Mouse (Mus musculus): ENCODE results near the gene Lrrc17.

Lrrc17 gene

DNA sequence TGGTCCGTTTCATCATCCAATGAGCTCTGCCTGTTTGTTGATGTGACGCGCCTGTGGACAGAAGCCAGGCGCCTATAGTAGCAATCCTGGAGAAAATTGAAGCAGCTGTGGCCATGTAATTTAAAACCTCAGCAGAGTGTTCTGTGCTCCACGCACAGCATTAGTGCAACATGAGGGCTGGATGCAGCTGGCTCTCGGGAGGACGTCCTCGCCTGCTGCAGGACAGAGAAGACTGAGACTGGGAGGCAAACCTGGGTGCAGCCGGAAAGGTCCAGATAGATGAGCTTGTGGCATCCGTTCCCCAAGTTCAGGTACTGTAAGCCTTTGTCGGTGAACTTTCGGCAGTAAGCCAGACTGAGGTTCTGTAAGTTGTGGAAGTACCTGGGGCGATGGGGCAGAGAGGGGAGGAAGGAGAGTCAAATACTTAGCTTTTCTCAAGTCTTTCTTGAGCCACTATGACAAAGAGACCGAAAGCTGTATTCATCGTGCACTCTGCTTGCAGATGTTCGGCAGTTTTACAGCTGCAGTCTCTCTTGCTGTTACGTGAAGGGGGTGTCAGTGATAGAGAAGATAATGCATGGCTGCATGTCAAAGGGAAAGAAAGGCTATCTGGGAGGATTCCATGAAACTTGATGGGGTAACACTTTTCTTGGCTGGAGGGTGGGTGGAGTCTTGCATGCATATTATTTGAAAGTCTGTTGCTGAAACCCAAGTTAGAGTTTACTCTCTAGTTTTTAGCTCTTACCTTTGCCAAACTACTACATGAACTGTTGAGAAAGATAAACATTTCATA is at the start of gene Lrrc17:
Gene Lrrc17, plus strand, starts transcription at position 151 of the 793 bp plus-strand sequence.
- DNase-seq (ENCODE audit: low spot score in 2 of 2): no peak

DNA sequence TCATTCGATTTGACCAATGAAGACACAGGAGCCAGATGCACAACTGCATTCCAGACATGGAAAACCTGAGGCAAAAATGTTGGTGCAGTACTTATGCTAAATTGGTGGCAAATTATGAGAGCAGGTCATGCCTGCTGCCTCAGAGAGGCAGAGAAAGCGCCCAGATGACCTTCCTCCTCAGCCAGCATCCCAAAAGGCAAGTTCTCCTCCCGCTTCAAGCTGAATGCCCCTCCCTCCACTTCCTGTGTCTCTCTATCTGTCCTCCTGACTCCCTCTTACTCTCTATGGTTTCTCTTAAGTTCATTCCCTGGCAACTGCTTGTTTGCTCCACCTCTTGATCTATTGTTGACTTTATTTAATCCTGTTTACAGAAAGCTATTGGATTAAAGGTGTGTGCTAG is 48.6 kb upstream of the Lrrc17 start:
- no peak for DNase-seq (ENCODE audit: low spot score in 2 of 2)

DNA sequence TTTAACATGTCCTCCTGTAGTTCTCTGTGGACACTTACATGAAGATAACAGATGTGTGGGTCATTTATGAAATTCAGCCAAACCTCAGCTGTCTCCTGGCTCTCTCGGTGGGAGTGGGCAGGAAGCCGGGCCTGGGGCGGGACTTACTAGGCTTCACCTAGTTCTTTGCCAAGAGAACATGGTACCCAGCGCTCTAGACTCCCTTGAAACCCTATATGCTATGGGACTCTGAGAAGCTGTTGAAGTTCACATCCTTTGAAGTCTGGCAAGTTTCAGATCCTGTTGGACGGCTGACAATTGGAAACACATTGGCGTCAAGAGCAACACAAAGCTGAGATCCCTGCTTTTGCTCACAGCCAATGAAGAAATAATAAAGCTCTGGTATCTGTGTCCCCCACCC is 47.0 kb upstream of the Lrrc17 start:
- no peak for DNase-seq (ENCODE audit: low spot score in 2 of 2)

DNA sequence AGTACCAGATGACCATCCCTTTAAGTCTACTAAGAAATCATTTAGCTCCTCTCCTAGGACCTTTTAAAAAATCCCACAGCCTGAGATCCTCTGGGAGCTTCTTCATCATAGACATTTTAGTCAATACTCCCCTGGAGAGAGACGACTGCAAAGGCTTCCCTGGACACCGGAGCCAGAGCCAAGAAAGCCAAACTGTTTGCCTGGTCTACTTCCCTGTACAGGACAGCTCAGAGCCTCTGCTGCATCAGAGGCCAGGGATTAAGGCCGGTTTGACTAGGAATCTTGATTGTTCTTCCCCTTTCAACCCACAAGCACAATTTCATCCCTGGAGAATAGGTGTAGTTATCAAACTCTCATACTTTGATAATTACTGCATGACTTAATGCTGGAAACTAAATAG is 46.5 kb upstream of the Lrrc17 start:
- no peak for DNase-seq (ENCODE audit: low spot score in 2 of 2)

DNA sequence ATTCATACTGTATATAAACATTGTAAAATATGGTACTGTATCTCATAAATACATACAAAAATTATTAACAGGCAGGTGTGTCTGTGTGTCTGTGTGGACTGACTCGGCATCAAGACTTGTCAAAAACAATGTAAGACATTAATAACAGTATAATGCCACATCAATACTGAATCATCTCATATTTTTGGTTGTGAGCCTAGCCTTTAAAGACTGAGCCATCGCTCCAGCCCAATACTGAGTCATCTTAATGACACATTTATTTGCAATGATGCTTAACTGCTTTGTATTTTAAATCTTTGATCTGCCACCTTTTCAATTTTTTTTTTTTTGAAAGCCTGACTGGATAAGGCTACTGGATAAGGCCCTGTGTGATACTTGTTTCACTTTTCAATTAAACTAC is 44.9 kb upstream of the Lrrc17 start:
- no peak for DNase-seq (ENCODE audit: low spot score in 2 of 2)

DNA sequence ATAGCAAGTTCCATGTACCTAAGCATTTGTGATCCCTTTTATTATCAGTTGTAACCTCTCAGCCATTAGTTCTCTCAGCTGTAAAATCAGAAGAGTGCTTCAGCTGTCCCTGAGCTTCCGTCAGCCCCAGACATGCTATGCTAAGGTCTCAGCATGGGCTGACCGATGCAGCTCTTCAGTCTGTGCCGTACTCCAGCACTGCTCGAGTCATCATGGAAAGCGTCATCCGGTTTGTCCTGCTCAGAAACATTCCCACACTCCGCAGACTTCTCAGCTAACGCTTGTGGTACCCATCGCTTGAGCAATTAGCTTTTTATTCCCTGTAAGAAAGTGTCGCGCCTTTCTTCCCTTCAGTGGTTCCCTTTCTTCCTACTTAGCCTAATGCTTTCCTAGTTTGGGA is 44.4 kb upstream of the Lrrc17 start:
- no peak for DNase-seq (ENCODE audit: low spot score in 2 of 2)

DNA sequence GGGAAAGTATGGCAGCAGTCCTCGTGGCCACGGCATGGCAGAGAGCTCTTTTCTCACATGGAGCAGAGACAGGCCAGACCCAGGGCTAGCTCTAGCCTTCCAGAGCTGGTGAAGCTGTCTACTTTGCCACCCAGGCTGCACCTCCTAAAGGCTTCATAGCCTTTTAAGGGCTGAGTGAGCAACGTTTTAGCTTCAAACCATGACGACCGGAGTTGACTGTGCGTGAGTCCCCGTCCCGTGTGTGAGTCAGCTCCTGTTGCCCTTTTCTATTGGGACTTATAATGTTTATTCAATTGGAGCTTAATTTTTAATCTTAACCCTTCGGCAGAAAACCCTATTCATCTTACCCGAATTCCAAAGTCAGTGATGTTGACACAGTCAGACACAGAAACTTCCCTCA is 43.2 kb upstream of the Lrrc17 start:
- no peak for DNase-seq (ENCODE audit: low spot score in 2 of 2)

DNA sequence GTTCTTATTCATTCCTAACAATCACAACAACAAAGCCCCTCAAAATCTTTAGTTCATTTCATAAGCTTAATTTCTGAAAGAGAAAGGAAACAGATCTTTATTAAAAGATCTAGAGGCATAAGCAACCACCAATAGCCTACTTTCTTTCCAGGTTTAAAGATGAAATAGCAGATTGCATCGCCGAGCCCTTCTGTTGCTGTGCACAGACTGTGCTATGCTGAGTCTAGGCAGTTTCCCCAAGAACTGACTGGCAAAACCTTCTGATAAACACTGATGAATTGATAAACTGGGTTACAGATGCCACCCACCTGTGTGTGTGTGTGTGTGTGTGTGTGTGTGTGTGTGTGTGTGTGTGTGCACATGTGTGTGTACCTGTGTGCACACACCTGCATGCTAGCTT is 42.4 kb upstream of the Lrrc17 start:
- DNase-seq (ENCODE audit: low spot score in 2 of 2): no peak

DNA sequence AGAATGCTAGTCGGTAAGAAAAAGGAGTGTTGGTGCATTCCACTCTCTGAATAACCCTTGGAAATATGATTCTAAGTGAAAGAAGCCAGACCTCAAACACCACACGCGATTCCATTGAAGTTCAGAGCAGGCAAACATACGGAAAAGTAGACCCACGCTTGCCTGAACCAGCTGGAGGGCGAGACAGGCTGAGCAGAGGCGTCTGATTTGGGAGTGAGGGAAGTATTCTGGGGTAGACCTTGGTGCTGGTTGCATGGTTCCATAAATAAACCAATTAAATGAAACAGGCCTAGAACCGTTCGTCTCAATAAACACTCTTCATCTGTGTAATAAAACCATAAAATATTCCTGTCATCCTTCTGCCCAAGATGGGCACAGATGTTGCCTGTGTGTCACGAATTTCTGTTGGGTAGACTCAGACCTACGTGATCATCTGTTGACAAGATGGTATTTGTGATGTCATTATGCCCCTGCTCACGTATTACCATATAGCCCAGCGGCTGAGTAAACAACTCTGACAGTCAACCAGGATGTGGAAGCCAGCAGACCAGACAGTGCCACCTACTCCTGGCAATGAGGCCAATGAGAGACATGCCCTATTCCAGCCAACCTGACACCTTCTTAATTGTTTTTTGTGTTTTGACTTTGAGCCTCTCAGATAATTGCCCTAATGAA is 40.3 kb upstream of the Lrrc17 start:
- peak in 1 of 2 experiments; percentile 40 for DNase-seq (ENCODE audit: low spot score in 2 of 2)

DNA sequence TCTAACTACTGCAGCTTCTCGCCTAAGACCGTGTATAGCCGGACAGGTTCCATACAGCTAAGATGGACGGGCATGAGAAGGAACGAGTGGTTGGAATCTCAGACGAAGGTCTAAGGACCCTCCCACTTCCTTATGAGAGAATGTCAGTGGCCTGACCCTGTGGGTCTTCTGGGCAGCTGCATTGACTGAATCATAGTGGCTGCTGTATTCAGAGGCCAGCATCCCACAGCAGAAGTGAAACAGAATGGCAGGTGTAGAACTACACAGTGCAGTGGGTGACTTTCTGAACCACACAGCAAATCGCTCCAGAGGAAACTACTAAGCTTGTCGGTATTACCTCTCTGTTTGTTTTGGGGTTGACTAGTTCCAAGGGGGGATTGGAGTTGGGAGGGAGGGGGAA is 38.2 kb upstream of the Lrrc17 start:
- no peak for DNase-seq (ENCODE audit: low spot score in 2 of 2)

DNA sequence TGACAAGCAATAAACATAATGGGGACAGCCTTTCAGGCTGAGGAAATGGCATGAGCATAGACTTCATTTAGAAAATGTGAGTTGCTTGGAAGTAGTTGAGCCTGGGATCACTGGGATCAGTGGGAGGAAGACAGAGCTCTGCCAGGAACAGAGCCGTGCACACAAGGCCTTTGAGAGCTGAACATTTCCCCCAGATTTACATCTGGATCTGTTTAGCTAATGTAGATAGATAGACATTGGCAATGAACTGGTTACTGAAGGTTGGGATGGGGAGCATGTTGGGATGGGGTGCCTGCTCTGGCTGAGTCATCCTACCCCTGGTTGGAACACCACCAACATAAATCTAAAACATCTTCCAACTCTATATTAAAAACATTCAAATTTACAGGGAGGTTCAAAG is 36.5 kb upstream of the Lrrc17 start:
- no peak for DNase-seq (ENCODE audit: low spot score in 2 of 2)

DNA sequence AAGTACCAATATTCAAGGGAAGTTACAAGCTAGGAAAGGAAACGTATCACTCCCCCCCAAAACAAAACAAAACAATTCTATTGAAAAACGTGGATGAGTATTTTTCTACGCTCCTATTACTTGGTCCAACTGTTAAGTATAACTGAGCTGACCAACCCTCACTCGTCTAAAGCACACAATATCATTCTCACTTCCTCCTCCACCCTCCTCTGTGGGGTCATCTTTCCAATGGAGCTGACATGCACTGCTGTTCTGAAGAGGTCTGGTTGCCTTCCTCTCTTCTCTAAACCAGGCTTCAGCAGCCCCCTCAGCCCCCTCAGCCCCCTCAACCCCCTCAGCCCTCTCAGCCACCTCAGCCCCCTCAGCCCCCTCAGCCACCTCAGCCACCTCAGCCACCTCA is 33.6 kb upstream of the Lrrc17 start:
- no peak for DNase-seq (ENCODE audit: low spot score in 2 of 2)

DNA sequence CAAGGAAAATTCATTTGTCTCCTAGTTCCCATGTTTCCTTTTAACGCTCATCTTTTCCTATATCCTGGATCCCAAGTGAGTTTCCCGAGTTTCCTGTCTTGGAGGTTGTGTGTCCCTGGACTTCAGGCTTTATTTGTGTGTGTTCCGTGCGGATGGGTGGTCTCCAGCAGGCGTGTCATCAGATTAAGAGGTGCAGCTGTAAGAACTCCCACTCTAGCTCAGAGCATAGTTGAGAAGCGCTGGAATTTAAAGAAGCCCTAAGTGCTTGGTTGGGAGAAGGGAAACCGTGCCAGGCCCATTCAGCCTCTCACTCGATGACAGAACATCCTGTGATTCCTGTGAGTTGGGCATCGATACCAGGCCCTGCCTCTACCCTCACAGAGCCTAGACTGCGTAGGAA is 30.0 kb upstream of the Lrrc17 start:
- no peak for DNase-seq (ENCODE audit: low spot score in 2 of 2)

DNA sequence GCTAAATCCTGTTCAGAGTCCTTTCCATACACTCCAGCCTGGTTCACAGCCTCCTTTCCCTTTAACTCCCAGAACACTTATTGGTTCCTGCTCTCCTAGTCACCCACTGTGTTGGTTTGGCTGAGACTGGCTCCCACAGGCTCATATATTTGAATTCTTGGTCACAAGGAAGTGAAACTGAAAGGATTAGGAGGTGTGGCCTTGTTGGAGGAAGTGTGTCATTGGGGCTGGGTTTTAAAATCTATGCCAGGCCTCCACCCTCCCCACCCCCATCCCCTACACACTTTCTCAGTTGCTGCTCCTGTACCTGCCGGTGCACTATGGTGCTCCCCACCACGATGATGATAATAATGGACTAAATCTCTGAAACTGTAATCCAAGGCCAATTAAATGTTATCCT is 25.8 kb upstream of the Lrrc17 start:
- no peak for DNase-seq (ENCODE audit: low spot score in 2 of 2)

DNA sequence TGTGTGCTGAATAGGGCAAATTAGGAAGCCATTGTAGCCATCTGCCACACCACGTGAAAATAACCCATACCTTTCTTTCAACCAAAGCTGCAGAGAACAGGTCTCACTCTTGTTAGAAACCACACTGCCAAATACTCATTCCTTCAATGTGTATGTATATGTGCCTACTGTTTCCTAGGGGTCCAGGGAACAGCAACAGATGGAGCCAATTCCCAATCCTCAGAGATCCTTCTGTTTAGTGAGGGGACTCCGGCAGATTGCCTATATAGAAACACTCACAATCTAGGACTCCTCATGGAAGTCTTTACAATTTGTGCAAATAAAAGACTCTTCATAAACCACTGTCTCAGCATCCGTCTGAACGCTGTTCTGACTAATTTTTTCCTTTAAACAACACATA is 25.2 kb upstream of the Lrrc17 start:
- no peak for DNase-seq (ENCODE audit: low spot score in 2 of 2)

DNA sequence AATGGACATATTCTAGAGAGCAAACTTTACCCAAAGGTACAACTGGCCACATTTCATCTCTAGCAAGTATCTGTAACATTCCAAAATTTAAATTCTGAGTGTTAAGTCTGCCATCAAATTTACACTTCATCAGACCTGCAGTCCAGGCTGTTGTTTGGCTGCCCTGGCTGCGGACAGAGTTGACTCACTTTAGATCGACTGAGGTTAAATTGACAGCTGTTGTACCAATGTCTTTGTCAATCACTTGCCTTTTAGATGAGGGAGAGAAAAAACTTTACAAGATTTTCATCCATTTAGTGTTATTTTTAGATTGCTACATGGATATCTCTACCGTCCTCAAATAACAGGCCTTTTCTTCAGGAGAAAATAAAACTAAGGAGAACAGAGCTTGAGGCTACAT is 24.2 kb upstream of the Lrrc17 start:
- no peak for DNase-seq (ENCODE audit: low spot score in 2 of 2)

DNA sequence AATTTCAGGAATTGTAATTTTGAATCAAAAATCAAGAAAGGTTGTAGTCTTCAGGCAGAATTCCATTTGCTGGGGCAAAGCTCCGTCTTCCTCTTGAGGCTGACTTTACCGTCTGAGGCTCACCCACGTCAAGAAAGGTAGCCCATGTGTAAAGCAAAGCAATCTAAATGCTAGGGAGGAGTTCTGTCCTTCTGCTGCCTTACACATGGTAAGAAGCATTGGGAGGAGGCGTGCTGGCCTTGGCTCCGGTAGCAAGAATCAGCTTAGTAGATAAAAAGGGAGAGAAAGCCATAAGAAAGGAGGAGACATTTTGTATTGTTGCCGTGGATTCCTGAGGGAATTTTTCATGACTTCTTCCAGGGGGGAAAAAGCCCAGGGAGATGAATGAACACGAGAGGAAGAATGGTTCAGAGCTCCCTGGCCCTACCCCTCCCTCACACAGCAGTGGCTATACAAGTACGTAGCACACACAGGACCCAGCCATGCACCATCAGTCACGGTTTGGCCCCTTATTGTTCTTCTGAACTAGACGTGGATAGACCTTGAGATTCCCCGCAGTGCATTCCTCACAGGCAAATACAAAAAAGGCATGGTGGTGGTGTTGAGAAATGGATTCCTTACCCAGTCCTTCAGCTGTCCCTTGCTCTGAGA is 16.4 kb upstream of the Lrrc17 start:
- no peak for DNase-seq (ENCODE audit: low spot score in 2 of 2)

DNA sequence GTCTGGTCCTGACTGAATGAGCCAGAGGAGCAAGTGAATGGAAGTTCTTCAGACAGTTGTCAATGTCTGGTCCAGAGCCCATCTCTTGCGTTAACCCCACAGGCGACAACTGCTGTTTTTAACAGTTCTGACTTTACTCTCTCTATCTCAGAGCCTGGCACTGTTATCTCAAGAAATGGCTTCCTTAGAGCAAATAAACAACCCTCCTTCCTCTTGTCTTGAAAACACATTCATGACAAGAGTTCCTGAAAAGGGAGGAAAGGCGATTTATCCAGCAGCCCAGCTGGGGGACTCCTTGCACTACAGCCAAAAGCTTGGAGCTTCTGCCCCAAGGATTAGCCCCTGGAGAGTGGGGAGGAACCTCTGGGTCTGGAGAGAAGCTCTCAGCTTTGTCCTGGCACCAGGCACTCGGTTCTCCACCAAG is 15.9 kb upstream of the Lrrc17 start:
- no peak for DNase-seq (ENCODE audit: low spot score in 2 of 2)

DNA sequence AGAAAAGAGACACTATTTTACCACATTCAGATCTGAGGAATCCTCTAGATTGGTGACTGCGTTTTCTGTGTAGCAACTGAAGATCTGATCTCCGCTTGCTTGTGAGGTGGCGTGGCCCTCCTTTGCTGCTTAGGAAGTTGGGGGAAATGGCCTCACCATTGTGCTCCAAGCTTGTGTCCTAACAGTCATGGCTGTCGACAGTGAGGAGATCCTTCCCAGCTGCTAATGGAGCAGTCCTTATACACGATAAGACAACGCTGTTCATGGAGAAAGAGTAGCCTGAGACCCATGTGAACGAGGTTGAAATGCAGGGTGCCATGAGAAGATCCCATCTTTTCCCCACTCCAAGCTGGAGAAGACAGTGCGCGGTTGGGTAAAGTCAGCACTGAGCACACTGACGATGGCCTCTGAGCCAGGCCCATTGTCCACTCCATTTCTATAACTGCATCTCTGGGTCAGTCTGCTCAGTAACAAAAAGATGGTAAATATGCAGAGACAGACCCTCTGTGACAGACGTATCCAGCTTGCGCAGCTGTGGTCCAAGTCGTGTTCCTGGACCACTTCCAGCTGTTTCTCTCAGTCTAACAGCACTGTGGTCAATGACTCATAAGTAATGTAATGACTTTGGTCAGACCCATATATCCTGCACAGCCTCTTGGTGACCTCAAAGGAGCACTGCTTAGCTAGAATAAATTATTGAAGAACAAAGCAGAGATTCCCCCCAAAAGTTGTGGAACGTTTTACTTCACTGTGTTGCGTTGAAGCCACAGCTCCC is 15.1 kb upstream of the Lrrc17 start:
- DNase-seq (ENCODE audit: low spot score in 2 of 2): no peak

DNA sequence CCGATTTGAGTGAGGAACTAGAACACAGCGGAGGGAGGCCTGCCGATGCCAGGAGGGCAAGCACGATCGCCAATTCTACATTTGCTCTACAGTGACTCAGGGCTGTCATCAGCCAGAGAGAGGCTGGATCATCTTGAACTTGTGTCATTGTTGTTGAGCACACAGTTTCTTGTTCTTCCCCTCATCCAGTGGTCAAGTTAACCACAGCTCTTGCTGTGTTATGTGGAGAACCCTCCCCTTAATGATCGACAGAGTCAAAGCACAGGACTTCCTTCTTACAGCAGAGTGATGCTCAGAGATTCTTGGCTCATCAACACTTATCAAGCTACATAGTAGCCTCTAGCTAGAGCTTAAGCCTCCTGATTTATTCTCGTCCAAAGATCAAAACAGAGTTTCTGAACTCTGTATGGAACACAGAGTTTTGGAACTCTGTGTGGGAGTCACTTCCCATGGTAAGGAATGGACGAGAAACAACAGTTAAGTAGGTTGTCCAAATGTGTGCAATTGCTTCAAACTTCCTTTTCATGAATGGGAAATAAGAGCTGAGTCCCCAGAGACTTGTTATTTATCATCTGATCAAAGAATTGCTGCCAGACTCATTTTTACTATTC is 14.1 kb upstream of the Lrrc17 start:
- no peak for DNase-seq (ENCODE audit: low spot score in 2 of 2)

DNA sequence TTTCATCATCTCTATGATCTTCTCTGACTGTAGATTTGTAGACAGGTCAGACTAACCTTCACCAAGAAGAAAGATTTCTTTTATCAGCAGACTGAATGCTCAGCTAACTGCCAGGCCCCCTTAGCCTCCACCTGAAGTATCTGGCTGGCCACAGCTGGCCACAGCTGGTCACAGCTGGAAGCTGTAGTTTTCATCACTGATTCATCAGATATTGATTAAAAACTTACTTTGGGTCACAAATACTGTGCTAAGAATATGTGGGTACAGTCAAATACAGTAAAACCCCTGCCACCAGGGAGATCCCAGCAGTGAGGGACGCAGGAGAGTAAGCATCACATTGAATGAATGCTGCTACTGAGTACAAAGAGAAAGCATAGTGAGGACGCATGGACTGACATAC is 11.2 kb upstream of the Lrrc17 start:
- DNase-seq (ENCODE audit: low spot score in 2 of 2): no peak

DNA sequence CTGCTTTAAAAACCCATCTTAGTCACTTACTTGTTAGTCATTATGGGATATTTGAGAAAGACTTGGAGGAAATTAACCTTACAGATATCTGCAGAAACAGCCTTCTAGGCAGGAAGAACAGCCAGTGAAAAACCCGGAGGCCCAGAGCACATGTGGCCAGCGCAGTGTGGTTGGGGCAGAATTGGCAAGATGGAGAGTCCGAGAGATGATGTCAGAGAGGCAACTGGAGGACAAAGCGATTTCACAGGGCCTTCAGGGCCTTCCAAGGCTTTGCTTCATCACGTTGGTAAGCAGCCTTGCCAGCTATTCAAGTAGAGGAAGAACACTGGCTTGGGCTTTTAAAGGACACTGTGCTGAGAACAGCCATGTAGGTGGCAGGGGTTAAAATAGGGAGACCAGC is 10.4 kb upstream of the Lrrc17 start:
- no peak for DNase-seq (ENCODE audit: low spot score in 2 of 2)

Measured in right cerebral cortex, postnatal 36 days (tissue).